Mouse (Mus musculus): Measurements from ENCODE around the gene Akt1s1. TPM values are rescaled to one million over a fixed set of nuclear protein-coding genes. Genes with fewer than 3 reads are reported as not detected.

Gene Akt1s1
- total and polyA plus RNA-seq, 3 experiments, result 9.5 to 24.2 (median 23.3) TPM

DNA sequence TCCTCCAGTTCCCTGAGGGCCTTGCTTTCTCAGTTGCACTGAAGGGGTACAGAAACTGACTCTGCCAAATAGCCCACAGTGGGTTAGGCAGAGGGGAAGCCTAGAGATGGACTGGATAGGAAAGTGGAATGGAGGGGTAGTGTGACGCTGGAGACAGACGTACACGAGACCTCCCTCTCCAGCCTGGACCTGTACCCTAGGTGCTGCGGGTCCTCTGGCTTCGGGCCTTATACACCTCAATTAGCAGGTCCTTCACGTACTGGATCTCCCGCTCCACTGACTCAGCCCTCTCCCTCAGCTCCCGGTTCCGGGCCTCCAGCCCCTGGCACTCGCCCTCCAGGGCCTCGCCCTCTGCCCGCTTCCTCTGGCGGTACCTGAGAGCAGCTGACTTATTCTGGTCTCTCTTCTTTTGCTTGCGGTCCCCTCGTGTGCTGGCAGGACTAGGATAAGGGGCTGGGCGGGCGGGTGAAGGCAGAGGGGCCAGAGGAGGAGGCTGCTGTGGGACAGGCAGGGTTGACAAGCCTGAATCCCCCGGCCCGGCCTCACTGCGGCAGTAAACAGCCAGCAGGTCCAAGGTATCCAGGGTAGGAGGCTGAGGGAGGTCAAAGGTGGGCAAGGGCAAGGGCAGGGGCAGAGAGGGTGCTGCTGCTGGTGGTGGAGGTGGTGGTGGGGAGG, 36.0 kb upstream of the Akt1s1 start:
- DNase-seq (ENCODE audit: extremely low read depth), result no peak
- no peak overlapping the region for H3K4me2 ChIP-seq (ENCODE audit: insufficient read depth, low read depth, poor library complexity, severe bottlenecking)
- H3K36me3 ChIP-seq (replicated peaks in 1 of 2; ENCODE audit: control insufficient read depth in 1 of 2, insufficient read depth in 1 of 2, low read length in 1 of 2), result peaks cover 48 to 57% of the 10 kb centered on the region in 2 experiments
- TF ChIP-seq CTCF (conservative IDR thresholded peaks at IDR 0.05 in 1 of 2, IDR thresholded peaks at IDR 0.05 in 1 of 2; ENCODE audit: low read depth in 2 of 2, low read length in 2 of 2) (no peak), MEF2A (IDR thresholded peaks at IDR 0.05; ENCODE audit: borderline replicate concordance, low read depth, low read length) (no peak), HCFC1 (IDR thresholded peaks at IDR 0.05; ENCODE audit: low read depth, low read length) (no peak), ELF1 (IDR thresholded peaks at IDR 0.05; ENCODE audit: low read depth, low read length) (no peak), SMC3 (IDR thresholded peaks at IDR 0.05; ENCODE audit: low read depth, low read length) (no peak), RCOR1 (conservative IDR thresholded peaks at IDR 0.05; ENCODE audit: low read depth, low read length) (no peak), MAX (IDR thresholded peaks at IDR 0.05; ENCODE audit: low read length) (no peak), ZC3H11A (IDR thresholded peaks at IDR 0.05; ENCODE audit: low read depth, low read length) (no peak)
- no peak overlapping the region for H3K4me3 ChIP-seq (replicated peaks in 1 of 3; ENCODE audit: low read depth in 2 of 3, low read length in 2 of 3, poor library complexity in 1 of 3)
- H3K27me3 ChIP-seq (replicated peaks), result no peaks in the 10 kb centered on the region
- peaks cover 29% of the 10 kb centered on the region for H3K79me2 ChIP-seq (replicated peaks; ENCODE audit: control insufficient read depth, extremely low read depth, insufficient read depth, poor library complexity, severe bottlenecking)
- no peaks in the 10 kb centered on the region for H3K9me3 ChIP-seq (replicated peaks; ENCODE audit: low read length)
- H3K27ac ChIP-seq (ENCODE audit: insufficient read depth, low read depth), result 0 out of 2 replicates have a peak overlapping the region, but pooled peaks have one; percentile 3
- no peak overlapping the region for H3K9ac ChIP-seq (ENCODE audit: insufficient read depth, low read depth)
- dilution Hi-C loops (cut with MboI; ENCODE audit: extremely low pct_ligation_motif_present, extremely low pct_unique_long_range_greater_than_20kb, low sequenced_read_pairs), result no loop called here
- peaks cover 19 to 20% of the 10 kb centered on the region in 2 experiments for H3K4me1 ChIP-seq (ENCODE audit: control insufficient read depth in 1 of 2, insufficient read depth in 2 of 2)
- in situ Hi-C loops (cut with MboI; ENCODE audit: low pct_ligation_motif_present, low pct_unique_long_range_greater_than_20kb, low sequenced_read_pairs), result no loop called here

DNA sequence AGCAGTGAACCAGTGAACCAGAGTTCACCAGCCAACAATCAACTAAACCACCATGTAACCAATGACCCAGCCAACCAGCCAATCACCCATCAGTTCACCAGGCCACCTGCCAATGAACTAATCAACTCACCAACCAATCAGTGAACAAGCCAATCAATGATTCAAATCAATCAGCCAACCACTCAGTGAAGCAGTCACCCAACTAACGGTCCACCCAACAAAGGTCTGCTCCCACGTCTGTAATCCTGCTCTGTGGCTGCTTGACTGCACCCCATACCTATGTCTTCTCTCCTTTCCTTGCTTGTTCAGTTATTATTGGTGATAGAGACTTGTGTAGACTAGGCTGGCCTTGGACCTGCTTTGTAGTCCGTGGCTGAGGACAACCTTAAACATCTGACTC, 34.8 kb upstream of the Akt1s1 start:
- DNase-seq (ENCODE audit: extremely low read depth), result no peak
- peak overlapping the region in 1 of 3 experiments; percentile 86 for H3K4me3 ChIP-seq (replicated peaks in 1 of 3; ENCODE audit: low read depth in 2 of 3, low read length in 2 of 3, poor library complexity in 1 of 3)
- H3K27me3 ChIP-seq (replicated peaks), result no peaks in the 10 kb centered on the region
- H3K79me2 ChIP-seq (replicated peaks; ENCODE audit: control insufficient read depth, extremely low read depth, insufficient read depth, poor library complexity, severe bottlenecking), result peaks cover 41% of the 10 kb centered on the region
- H3K27ac ChIP-seq (ENCODE audit: insufficient read depth, low read depth), result no peak overlapping the region
- in situ Hi-C loops (cut with MboI; ENCODE audit: low pct_ligation_motif_present, low pct_unique_long_range_greater_than_20kb, low sequenced_read_pairs) (no loop called here), dilution Hi-C loops (cut with MboI; ENCODE audit: extremely low pct_ligation_motif_present, extremely low pct_unique_long_range_greater_than_20kb, low sequenced_read_pairs) (no loop called here)
- H3K4me2 ChIP-seq (ENCODE audit: insufficient read depth, low read depth, poor library complexity, severe bottlenecking), result peak overlapping the region; percentile 58
- peaks cover 48 to 63% of the 10 kb centered on the region in 2 experiments for H3K36me3 ChIP-seq (replicated peaks in 1 of 2; ENCODE audit: control insufficient read depth in 1 of 2, insufficient read depth in 1 of 2, low read length in 1 of 2)
- no peak for TF ChIP-seq UBTF (IDR thresholded peaks at IDR 0.05; ENCODE audit: low read depth, low read length)
- TF ChIP-seq RCOR1 (conservative IDR thresholded peaks at IDR 0.05; ENCODE audit: low read depth, low read length), result no peak
- no peak for TF ChIP-seq ZC3H11A (IDR thresholded peaks at IDR 0.05; ENCODE audit: low read depth, low read length)
- no peak for TF ChIP-seq E2F4 (IDR thresholded peaks at IDR 0.05; ENCODE audit: insufficient replicate concordance, low read depth, low read length)
- TF ChIP-seq MAFK (IDR thresholded peaks at IDR 0.05; ENCODE audit: insufficient replicate concordance, low read length), result no peak
- no peak for TF ChIP-seq MAX (IDR thresholded peaks at IDR 0.05; ENCODE audit: low read length)
- no peak for TF ChIP-seq MEF2A (IDR thresholded peaks at IDR 0.05; ENCODE audit: borderline replicate concordance, low read depth, low read length)
- no peak for TF ChIP-seq BHLHE40 (IDR thresholded peaks at IDR 0.05; ENCODE audit: low read depth, low read length)
- TF ChIP-seq MXI1 (IDR thresholded peaks at IDR 0.05; ENCODE audit: low read depth, low read length), result no peak
- no peak for TF ChIP-seq ETS1 (conservative IDR thresholded peaks at IDR 0.05; ENCODE audit: low read depth, low read length)
- no peak for TF ChIP-seq ELF1 (IDR thresholded peaks at IDR 0.05; ENCODE audit: low read depth, low read length)
- no peak for TF ChIP-seq HCFC1 (IDR thresholded peaks at IDR 0.05; ENCODE audit: low read depth, low read length)
- TF ChIP-seq ZMIZ1 (IDR thresholded peaks at IDR 0.05; ENCODE audit: low read depth, low read length), result no peak
- TF ChIP-seq ZNF384 (IDR thresholded peaks at IDR 0.05; ENCODE audit: low read depth, low read length), result no peak
- TF ChIP-seq NRF1 (IDR thresholded peaks at IDR 0.05; ENCODE audit: low read depth, low read length), result no peak
- TF ChIP-seq MAZ (IDR thresholded peaks at IDR 0.05; ENCODE audit: low read depth, low read length), result no peak
- TF ChIP-seq TBP (conservative IDR thresholded peaks at IDR 0.05; ENCODE audit: low read depth, low read length), result no peak
- no peak for TF ChIP-seq POLR2AphosphoS2 (IDR thresholded peaks at IDR 0.05; ENCODE audit: low read depth, low read length)
- H3K4me1 ChIP-seq (ENCODE audit: control insufficient read depth in 1 of 2, insufficient read depth in 2 of 2), result peaks cover 19 to 20% of the 10 kb centered on the region in 2 experiments
- no peaks in the 10 kb centered on the region for H3K9me3 ChIP-seq (replicated peaks; ENCODE audit: low read length)
- H3K9ac ChIP-seq (ENCODE audit: insufficient read depth, low read depth), result no peak overlapping the region

Measured in CH12.LX (cell line).